Mouse (Mus musculus) c-Kit-positive CD71-negative TER-119-negative erythroid progenitor cells, embryonic 14.5 days (primary cell): ENCODE data around the gene Npas3.
A peak's percentile ranks its signal among the peaks of the same experiment; 100 is the strongest.

Source experiments
- DNase-seq: peaks from one replicate; pipeline ENCODE4 v3.0.0-alpha.2; 2013; ENCODE audit warnings: low read depth

Gene Npas3

DNA sequence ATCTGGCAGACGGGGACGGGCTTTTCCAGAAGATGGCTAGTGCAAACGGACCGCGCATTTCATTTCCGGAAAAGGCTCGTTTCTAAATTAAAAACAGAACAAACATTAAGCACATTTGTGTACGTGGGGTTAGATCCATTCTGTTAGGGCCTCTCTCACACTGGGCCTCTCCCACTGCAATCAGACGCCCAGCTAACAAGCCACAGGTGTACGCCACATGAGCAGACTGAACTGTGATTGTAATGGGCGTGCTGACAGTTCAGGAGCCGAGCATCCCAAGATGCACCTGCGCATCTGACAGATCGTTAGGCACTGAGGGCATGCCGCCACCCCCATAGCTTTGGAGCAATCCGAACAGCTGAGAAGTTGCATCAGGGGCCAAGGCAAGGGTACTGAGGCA lies 816.5 kb downstream of the Npas3 start:
- no peak for DNase-seq

DNA sequence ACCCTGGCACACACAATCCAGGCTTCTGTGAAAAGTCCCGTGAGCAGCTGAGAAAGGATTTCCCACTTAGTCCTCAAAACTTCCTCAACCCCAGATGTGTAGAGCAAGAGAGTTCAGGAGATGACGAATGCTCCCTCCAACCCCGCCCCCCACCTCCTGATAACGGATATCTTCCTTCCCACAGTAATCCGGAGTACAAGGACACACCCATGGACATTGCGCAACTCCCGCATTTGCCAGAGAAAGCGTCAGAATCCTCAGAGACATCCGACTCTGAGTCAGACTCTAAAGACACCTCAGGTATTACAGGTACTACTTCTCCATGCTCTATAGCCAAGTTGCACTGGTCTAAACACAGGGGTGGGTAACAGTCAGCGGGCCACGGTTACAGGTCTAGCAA lies 817.1 kb downstream of the Npas3 start:
- peak; percentile 18 for DNase-seq

DNA sequence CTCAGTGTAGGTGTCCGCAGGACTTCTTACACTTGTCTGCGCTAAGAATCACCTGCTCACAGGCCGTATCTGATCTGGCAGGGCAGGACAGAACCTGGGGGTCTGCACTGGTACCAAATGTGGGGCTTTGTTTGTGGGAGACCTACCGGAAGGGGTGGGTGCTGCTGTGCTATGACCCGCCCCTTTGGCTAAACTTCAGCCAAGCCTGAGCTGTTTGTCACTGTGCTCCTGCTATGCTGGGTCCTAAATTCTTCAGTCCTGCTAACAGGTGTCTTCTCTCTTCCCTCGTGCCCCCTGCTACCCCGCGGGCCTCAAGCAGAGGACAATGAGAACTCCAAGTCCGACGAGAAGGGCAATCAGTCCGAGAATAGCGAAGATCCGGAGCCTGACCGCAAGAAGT lies 818.9 kb downstream of the Npas3 start:
- no peak for DNase-seq

DNA sequence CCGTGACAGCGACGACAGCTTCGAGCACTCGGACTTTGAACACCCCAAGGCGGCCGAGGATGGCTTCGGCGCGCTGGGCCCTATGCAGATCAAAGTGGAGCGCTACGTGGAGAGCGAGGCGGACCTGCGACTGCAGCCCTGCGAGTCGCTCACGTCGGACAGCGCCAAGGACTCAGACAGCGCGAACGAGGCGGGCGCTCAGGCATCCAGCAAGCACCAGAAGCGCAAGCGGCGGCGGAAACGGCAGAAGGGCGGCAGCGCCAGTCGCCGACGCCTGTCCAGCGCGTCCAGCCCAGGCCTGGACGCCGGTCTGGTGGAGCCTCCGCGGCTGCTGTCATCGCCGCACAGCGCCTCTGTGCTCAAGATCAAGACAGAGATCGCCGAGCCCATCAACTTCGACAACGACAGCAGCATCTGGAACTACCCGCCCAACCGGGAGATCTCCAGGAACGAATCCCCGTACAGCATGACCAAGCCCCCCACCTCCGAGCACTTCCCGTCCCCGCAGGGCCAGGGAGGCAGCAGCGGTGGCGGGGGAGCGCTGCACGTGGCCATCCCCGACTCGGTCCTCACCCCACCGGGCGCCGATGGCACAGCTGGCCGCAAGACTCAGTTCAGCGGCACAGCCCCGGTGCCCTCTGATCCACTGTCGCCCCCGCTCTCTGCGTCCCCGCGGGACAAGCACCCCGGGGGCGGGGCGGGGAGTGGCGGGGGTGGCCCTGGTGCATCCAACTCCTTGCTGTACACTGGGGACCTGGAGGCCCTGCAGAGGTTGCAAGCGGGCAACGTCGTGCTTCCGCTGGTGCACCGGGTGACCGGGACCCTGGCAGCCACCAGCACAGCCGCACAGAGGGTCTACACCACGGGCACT lies 819.6 kb downstream of the Npas3 start:
- no peak for DNase-seq

- no peak for DNase-seq
These were observed 820.3 kb downstream of the Npas3 start for GRCm38 (mm10) chr12:54068757-54069146.

- no peak for DNase-seq
These were observed 825.5 kb downstream of the Npas3 start for GRCm38 (mm10) chr12:54074012-54074411.

DNA sequence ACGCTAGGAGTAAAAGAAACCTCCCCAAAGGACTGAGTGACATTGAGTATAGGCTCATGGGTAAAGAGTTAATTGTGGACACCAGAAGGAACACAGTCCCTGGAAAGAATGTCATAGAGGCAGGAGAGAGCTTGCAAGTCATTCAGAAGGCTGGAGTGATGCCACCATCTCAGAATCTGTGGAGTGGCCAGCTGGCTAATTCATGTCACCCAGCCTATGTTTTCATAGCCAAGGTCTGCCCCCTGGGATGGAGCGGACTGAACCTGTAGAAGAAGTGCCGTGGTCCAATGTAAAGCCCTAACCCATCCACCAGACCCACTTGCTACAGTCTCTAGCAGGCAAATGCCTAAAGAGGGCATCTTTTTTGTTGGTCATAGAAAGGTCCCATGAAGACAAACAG lies 832.5 kb downstream of the Npas3 start:
- no peak for DNase-seq

DNA sequence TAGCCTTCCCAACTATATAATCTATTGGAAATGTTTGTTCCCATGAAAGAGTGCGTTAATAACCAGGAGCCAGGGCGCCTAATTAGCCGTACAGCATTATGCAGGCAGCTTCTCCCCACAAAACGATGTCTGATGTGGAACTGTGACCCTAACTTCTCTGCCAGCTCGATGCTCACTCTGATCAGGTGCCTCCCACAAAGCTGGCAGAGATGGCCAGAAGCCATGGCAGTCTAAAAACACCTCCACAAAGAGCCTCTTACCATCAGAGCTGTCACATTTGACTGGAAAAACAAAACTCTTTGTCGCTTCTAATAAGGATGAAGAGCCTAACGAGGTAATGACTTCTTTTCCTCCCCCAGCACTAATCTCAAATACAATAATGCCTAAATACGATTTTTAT lies 845.3 kb downstream of the Npas3 start:
- DNase-seq, result no peak

GRCm38 (mm10) chr12:54096492-54096891 lies 848.0 kb downstream of the Npas3 start:
- no peak for DNase-seq

DNA sequence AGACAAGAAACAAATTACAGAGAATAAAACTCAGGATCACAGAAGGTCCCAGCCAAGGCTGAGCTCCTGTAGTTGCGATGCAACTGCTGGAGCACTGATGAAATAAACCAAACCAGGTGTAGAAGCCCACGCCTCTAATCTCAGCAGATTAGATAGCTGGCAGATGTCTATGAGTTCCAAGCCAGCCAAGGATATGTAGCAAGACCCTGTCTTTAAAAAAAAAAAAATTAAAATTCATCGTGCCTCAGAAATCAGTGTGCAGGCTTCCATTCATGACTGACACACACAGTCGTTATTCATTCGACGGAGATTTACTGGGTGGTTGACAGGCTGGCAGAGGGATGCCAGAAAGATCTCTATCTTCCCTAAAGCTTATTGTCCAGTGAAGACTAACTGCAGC lies 849.7 kb downstream of the Npas3 start:
- DNase-seq, result no peak

- peak; percentile 34 for DNase-seq
These were observed 850.3 kb downstream of the Npas3 start for GRCm38 (mm10) chr12:54098785-54099184.

DNA sequence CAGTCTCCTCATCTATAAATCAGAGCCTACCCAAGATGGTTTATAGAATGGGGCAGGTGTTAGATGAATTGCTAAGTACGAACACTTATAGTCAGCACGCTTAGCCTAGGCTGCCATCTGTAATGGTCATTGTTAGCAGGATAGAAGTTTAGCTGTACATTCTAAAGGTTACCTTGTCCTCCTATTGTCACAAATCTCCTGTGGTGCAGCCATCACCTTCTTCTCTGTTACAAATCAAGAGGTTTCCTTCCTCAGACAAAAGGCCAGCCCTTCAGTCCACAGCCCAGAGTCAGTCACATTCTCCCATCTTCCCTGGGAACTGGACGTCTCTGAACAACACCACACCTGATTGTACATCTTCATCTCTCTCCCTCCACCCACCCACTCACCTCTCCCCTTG lies 851.0 kb downstream of the Npas3 start:
- no peak for DNase-seq

DNA sequence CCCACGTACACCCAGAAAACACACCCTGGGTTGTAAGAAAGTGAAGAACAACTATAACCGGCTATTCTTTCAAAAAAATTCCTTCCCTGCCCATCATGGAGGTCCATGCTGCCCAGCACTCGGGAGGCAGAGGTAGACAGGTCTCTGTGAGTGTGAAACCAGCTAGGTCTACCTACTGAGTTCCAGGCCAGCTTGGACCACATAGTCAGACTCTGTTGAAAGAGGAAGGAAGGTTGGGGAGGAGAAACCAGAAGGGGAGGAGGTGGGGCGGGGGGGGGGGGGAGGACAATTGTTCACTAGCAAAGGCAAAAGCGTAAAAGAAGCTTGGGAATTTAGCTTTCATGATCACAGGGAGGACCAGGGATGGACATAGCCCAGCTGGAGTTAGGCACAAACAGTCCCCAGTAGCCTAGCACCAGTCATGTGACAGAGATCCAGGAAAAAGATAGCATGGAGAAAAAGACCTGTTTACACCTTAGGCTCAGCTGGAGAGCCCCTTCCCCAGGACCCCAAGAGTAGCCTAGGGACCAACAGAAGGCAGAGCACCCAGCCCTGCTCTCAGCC lies 852.9 kb downstream of the Npas3 start:
- DNase-seq, result no peak

DNA sequence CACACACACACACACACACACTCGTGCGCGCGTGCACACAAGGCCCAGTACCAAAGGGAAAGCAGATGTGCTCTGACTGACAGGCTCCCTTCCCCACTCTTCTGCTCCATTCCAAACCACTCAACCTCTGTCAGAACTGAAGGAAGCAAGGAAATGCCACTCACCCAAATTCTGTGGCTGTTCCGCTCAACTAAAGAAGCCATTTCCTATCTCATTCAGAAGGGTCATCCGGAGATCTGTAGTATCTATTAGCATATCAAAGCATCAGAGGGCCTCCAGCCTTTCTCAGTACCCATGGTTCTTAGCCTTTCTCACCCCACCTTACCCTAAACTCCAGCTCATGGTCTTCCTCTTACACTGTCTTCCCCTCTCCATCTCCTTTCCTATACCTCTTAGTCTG lies 854.0 kb downstream of the Npas3 start:
- no peak for DNase-seq

DNA sequence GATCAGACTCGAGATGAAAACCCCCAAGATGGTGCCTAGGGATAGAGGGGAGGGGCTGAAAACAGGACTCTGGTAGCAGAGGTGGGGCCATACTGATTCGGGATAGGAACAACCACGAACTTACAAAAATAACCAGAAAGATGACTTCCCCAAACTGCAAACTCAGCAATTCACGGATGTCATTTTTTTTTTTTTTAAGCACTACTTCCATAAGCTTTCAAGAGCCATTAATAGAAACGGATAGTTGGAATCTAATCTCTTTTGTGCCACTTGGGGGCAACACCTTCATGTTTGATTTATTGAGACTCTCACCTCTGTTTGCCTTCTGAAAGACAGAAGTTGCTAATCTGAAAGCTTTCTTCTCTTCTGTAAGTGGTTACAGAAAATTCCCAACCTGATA lies 857.1 kb downstream of the Npas3 start:
- DNase-seq, result no peak

GRCm38 (mm10) chr12:54105946-54106345 lies 857.5 kb downstream of the Npas3 start:
- no peak for DNase-seq

GRCm38 (mm10) chr12:54110342-54110741 lies 861.9 kb downstream of the Npas3 start:
- no peak for DNase-seq

DNA sequence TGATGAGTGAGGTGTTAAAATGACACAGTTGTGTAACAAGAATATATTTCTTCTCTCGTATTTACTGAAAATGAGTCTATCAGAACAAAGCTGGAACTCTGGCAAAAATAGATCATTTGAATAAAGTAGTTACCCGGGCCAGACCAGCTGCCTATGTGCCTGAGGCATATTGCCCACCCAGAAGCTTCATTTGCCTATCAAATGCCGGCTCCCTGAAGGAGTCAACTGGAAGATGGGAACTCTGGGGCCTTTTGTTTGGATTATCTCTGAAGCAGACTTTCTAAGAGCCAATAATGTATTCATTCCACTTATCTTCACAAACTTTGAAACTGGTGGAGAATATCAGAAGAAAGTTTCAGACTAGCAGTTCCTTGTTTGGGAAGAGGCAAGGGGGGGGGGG lies 862.5 kb downstream of the Npas3 start:
- no peak for DNase-seq

DNA sequence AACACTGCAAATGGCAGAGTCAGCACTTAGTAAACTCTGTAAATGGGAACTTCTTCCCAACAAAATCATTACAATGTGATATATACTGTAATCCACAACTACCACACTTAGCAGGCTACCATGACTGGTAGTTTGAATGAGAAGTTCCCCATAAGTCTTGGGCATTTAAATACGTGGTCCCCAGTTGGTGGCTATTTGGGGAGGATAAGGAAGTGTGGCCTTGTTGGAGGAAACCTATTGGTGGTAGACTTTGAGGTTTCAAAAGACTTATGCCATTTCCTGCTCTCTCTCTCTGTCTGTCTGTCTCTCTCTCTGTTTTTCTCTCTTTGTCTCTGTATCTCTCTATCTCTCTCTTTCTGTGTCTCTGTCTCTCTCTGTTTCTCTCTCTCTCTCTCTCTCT lies 871.9 kb downstream of the Npas3 start:
- no peak for DNase-seq

DNA sequence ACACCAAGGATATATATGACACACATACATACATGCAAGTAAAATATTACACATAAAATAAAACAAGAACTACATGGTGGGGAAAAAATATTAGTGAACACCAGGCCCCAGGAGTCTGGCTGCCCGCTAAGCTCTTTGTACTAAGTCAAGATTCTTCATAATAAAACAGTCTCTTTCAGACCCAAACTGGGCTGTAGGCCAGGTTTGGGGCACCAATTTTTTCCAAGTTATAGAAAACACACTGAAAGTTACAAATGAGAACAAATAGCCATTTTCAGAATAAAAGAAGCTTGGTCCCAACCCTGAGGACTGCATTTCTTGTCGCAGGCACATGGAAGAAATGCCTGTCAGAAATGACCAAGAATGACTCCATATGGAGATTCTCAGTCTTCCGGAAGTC lies 872.8 kb downstream of the Npas3 start:
- no peak for DNase-seq
